ENCODE assay signal across 20 mouse cellular contexts in the genomic region with DNA sequence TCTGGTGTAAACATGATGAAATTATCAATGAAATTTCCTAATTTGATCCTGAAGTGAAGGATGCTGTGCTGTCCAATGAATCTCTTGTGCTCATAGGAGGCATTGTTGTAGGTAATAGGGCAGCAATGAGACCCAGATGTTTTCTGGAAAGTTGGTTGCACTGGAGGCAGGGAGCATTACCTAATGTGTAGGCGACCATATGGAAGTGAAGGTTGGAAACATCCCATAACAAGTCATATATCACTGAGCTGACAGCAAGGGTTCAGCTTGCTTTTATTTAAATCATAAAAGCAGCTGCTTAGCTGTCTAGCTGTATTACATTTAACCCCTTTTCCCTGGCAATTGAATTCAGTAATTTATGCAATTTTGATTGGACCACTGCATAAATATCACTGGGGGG.
DNase-seq lines count a peak whose midpoint lies in the region; ATAC-seq lines count a peak whose summit lies in the region.
"Had no signal": no experiment of that assay in that cellular context is flagged by ENCODE, and none has a peak within 500 bp of the region (broad histone marks: within the 10 kb centered on the region; RNA-seq: fewer than 3 reads in every experiment).

No protein-coding gene starts in this region.

- no peaks in the 10 kb centered on the region for H3K27me3 ChIP-seq in embryonic facial prominence, embryonic 12.5 days
- H3K27me3 ChIP-seq in limb, embryonic 12.5 days = no peaks in the 10 kb centered on the region
- H3K27me3 ChIP-seq: liver, embryonic 15.5 days had no signal

- ATAC-seq in embryonic facial prominence, embryonic 12.5 days (ENCODE audit: insufficient number of reproducible peaks, insufficient read depth, low FRiP score, low TSS enrichment) = 0 out of 2 replicates have a peak, but pooled peaks have one; percentile 6
- peak; percentile 80 for ATAC-seq in limb, embryonic 12.5 days (ENCODE audit: insufficient number of reproducible peaks, insufficient read depth, low FRiP score, low TSS enrichment, low read depth)
- ATAC-seq: intestine, embryonic 16.5 days had no signal

- H3K4me1 ChIP-seq in embryonic facial prominence, embryonic 12.5 days = no peaks in the 10 kb centered on the region
- no peaks in the 10 kb centered on the region; the same call in 1 of the 2 replicates for H3K4me1 ChIP-seq in limb, embryonic 12.5 days (replicated peaks)
- H3K4me1 ChIP-seq: liver, embryonic 15.5 days had no signal

- H3K9ac ChIP-seq in embryonic facial prominence, embryonic 12.5 days = no peak overlapping the region
- no peak overlapping the region for H3K9ac ChIP-seq in limb, embryonic 12.5 days (replicated peaks)
- H3K9ac ChIP-seq: liver, embryonic 15.5 days had no signal

- no peak overlapping the region for H3K4me3 ChIP-seq in embryonic facial prominence, embryonic 12.5 days
- no peak overlapping the region for H3K4me3 ChIP-seq in limb, embryonic 12.5 days (replicated peaks)
- H3K4me3 ChIP-seq: gastrocnemius, adult 2 months; heart, adult 2 months; layer of hippocampus, adult 2 months; liver, embryonic 15.5 days; myocyte had no signal

- no peaks in the 10 kb centered on the region for H3K9me3 ChIP-seq in embryonic facial prominence, embryonic 12.5 days
- no peaks in the 10 kb centered on the region for H3K9me3 ChIP-seq in limb, embryonic 12.5 days
- H3K9me3 ChIP-seq: liver, embryonic 15.5 days had no signal

- WGBS in embryonic facial prominence, embryonic 12.5 days = 33% methylated on average over 1 of the region's 1 CpGs
- WGBS in limb, embryonic 12.5 days = 11% methylated on average over 1 of the region's 1 CpGs

- no peak overlapping the region for H3K4me2 ChIP-seq in embryonic facial prominence, embryonic 12.5 days (replicated peaks)
- H3K4me2 ChIP-seq in limb, embryonic 12.5 days = no peak overlapping the region
- H3K4me2 ChIP-seq: liver, embryonic 15.5 days had no signal

- DNase-seq in retina, postnatal 1 day = peak; percentile 1
- no peak for DNase-seq in retina, embryonic 14.5 days (ENCODE audit: low spot score)
- no peak for DNase-seq in thymus, postnatal 4 days
- DNase-seq in heart, adult 11 months = no peak
- no peak for DNase-seq in layer of hippocampus, adult 18-20 months (ENCODE audit: low spot score in 2 of 2)
- DNase-seq: cerebellum, adult 2 months; cerebellum, postnatal 36 days; gastrocnemius, adult 2 months; heart, adult 2 months; heart, postnatal 36 days; lung, postnatal 10 days; midbrain, embryonic 14.5 days; right cerebral cortex, adult 18-20 months; thymus, postnatal 14 days had no signal

- no peak overlapping the region for H3K27ac ChIP-seq in embryonic facial prominence, embryonic 12.5 days
- H3K27ac ChIP-seq in limb, embryonic 12.5 days = no peak overlapping the region
- H3K27ac ChIP-seq: gastrocnemius, adult 2 months; heart, adult 2 months; layer of hippocampus, adult 2 months; liver, embryonic 15.5 days had no signal

- H3K36me3 ChIP-seq in embryonic facial prominence, embryonic 12.5 days = no peaks in the 10 kb centered on the region
- H3K36me3 ChIP-seq in limb, embryonic 12.5 days = no peaks in the 10 kb centered on the region
- H3K36me3 ChIP-seq: liver, embryonic 15.5 days had no signal
